Mouse (Mus musculus) midbrain, postnatal 0 days (tissue): ENCODE data around the gene Hivep3. TPM values are rescaled to one million over a fixed set of nuclear protein-coding genes. Genes with fewer than 3 reads are reported as not detected.
A peak's percentile ranks its signal among the peaks of the same experiment; 100 is the strongest.

Experiments
- ATAC-seq: fragments of 200-750 bp; cut with Nextera tagmentation; 2 replicates; pipeline ENCODE4 v1.8.0; 2017; ENCODE audit warnings: moderate number of reproducible peaks, mild to moderate bottlenecking, moderate TSS enrichment, moderate library complexity; ENCODE audit not compliant: low FRiP score
- DNase-seq: peaks from one replicate; pipeline ENCODE4 v3.0.0-alpha.2; 2015; ENCODE audit warnings: low spot score
- H3K27ac ChIP-seq: fragments of 300-500 bp; sonication (generic); 2 replicates; pipeline ENCODE4 v1.5.1; 2014; ENCODE audit warnings: low read depth, mild to moderate bottlenecking, low read length, mixed read lengths
- H3K27me3 ChIP-seq: fragments of 300-500 bp; sonication (generic); 2 replicates; pipeline ENCODE4 v1.6.1; 2014; ENCODE audit warnings: low read length, control low read depth, mixed read lengths; ENCODE audit not compliant: insufficient read depth
- H3K36me3 ChIP-seq: fragments of 300-500 bp; sonication (generic); 2 replicates; pipeline ENCODE4 v1.6.1; 2014; ENCODE audit warnings: low read length, control low read depth, mixed read lengths; ENCODE audit not compliant: insufficient read depth
- H3K4me1 ChIP-seq: fragments of 300-500 bp; sonication (generic); 2 replicates; pipeline ENCODE4 v1.6.1; 2014; ENCODE audit warnings: mild to moderate bottlenecking, control low read depth, antibody characterized with exemption, low read length, mixed read lengths; ENCODE audit not compliant: insufficient read depth
- H3K4me2 ChIP-seq: fragments of 300-500 bp; sonication (generic); 2 replicates; pipeline ENCODE4 v1.6.1; 2014; ENCODE audit warnings: low read depth, mild to moderate bottlenecking, low read length, mixed read lengths; ENCODE audit not compliant: poor library complexity, severe bottlenecking
- H3K4me3 ChIP-seq: fragments of 300-500 bp; sonication (generic); 2 replicates; pipeline ENCODE4 v1.5.1; 2014; ENCODE audit warnings: low read depth, mild to moderate bottlenecking, low read length, moderate library complexity
- H3K9ac ChIP-seq: fragments of 300-500 bp; sonication (generic); replicated peaks from 2 replicates; pipeline ENCODE4 v1.6.1; 2014; ENCODE audit warnings: mild to moderate bottlenecking, low read length, moderate library complexity, mixed read lengths; ENCODE audit not compliant: poor library complexity, severe bottlenecking
- H3K9me3 ChIP-seq: fragments of 300-500 bp; sonication (generic); 2 replicates; pipeline ENCODE4 v1.6.1; 2016; ENCODE audit warnings: low read length, control low read depth
- CTCF ChIP-seq: IDR thresholded peaks from 2 replicates; pipeline ENCODE4 v1.5.1; 2016; ENCODE audit warnings: antibody characterized with exemption, mild to moderate bottlenecking
- WGBS: fragments of 180-500 bp; shearing (Covaris S2); extraction: QIAGEN DNeasy Blood & Tissue Kit; methylation state at CpG from one replicate; pipeline ENCODE4 v1.1.7; 2014; 5-methylcytosine and 5-hydroxymethylcytosine counted together
- polyA plus RNA-seq: library from polyadenylated mRNA; unstranded; fragments of >200 nt; fragmentation: Nextera tagmentation; extraction: Ambion mirVana; gene quantifications from 2 replicates; pipeline ENCODE4 v1.2.1, GENCODE M21; 2015
- total RNA-seq: library from RNA; depleted of rRNA; stranded (reverse); fragments of >200 nt; gene quantifications from 2 replicates; pipeline ENCODE4 v1.2.3, GENCODE M21; 2014

Gene Hivep3
- total and polyA plus RNA-seq, 2 experiments from 2014 or later = 16.5 to 18.3 TPM

GRCm38 (mm10) chr4:120000881-120001280, 267.3 kb downstream of the Hivep3 start:
- Histone ChIP-seq H3K9me3 (no peaks in the 10 kb centered on the region), H3K36me3 (no peaks in the 10 kb centered on the region), H3K27me3 (no peaks in the 10 kb centered on the region), H3K4me3 (no peak overlapping the region), H3K9ac (no peak overlapping the region), H3K27ac (no peak overlapping the region), H3K4me2 (no peak overlapping the region), H3K4me1 (no peaks in the 10 kb centered on the region)
- DNase-seq (no peak), ATAC-seq (no peak)
- 84% methylated on average over 7 of the region's 7 CpGs for WGBS
- no peak for TF ChIP-seq CTCF

GRCm38 (mm10) chr4:120003006-120003405, 269.4 kb downstream of the Hivep3 start:
- no peaks in the 10 kb centered on the region for H3K27me3 ChIP-seq
- H3K4me1 ChIP-seq = no peaks in the 10 kb centered on the region
- H3K4me3 ChIP-seq = no peak overlapping the region
- no peaks in the 10 kb centered on the region for H3K9me3 ChIP-seq
- peak; percentile 44 for TF ChIP-seq CTCF
- DNase-seq (no peak), ATAC-seq (no peak)
- H3K9ac ChIP-seq = no peak overlapping the region
- no peaks in the 10 kb centered on the region for H3K36me3 ChIP-seq
- no peak overlapping the region for H3K27ac ChIP-seq
- no peak overlapping the region for H3K4me2 ChIP-seq
- 36% methylated on average over 3 of the region's 3 CpGs for WGBS

GRCm38 (mm10) chr4:120006046-120006445, 272.5 kb downstream of the Hivep3 start:
- H3K9ac ChIP-seq = no peak overlapping the region
- no peak overlapping the region for H3K4me2 ChIP-seq
- no peak for ATAC-seq
- no peaks in the 10 kb centered on the region for H3K9me3 ChIP-seq
- no peak overlapping the region for H3K4me3 ChIP-seq
- H3K27me3 ChIP-seq = no peaks in the 10 kb centered on the region
- no peak for TF ChIP-seq CTCF
- no peak for DNase-seq
- no peaks in the 10 kb centered on the region for H3K36me3 ChIP-seq
- H3K27ac ChIP-seq = no peak overlapping the region
- 82% methylated on average over 6 of the region's 6 CpGs for WGBS
- no peaks in the 10 kb centered on the region for H3K4me1 ChIP-seq

GRCm38 (mm10) chr4:120007889-120008288, 274.3 kb downstream of the Hivep3 start:
- DNase-seq (no peak), ATAC-seq (no peak)
- TF ChIP-seq CTCF = no peak
- no peak overlapping the region for H3K9ac ChIP-seq
- H3K27me3 ChIP-seq = no peaks in the 10 kb centered on the region
- no peak overlapping the region for H3K4me2 ChIP-seq
- no peaks in the 10 kb centered on the region for H3K36me3 ChIP-seq
- H3K4me3 ChIP-seq = no peak overlapping the region
- no peaks in the 10 kb centered on the region for H3K9me3 ChIP-seq
- H3K4me1 ChIP-seq = no peaks in the 10 kb centered on the region
- H3K27ac ChIP-seq = no peak overlapping the region
- WGBS = 66% methylated on average over 3 of the region's 3 CpGs

GRCm38 (mm10) chr4:120009151-120009550, 275.6 kb downstream of the Hivep3 start:
- Histone ChIP-seq H3K4me2 (no peak overlapping the region), H3K36me3 (no peaks in the 10 kb centered on the region), H3K4me1 (no peaks in the 10 kb centered on the region), H3K4me3 (no peak overlapping the region), H3K9me3 (no peaks in the 10 kb centered on the region), H3K27me3 (no peaks in the 10 kb centered on the region), H3K9ac (no peak overlapping the region), H3K27ac (no peak overlapping the region)
- TF ChIP-seq CTCF = no peak
- no peak for DNase-seq
- WGBS = 76% methylated on average over 2 of the region's 2 CpGs
- no peak for ATAC-seq

- DNase-seq = no peak
- ATAC-seq = no peak
Observed at GRCm38 (mm10) chr4:120011788-120012187, 278.2 kb downstream of the Hivep3 start.

More at GRCm38 (mm10) chr4:120011788-120012187, 278.2 kb downstream of the Hivep3 start:
- H3K4me1 ChIP-seq = no peaks in the 10 kb centered on the region
- H3K4me2 ChIP-seq = no peak overlapping the region
- H3K9me3 ChIP-seq = no peaks in the 10 kb centered on the region
- no peak overlapping the region for H3K27ac ChIP-seq
- 72% methylated on average over 10 of the region's 10 CpGs for WGBS
- H3K9ac ChIP-seq = no peak overlapping the region
- TF ChIP-seq CTCF = no peak
- H3K36me3 ChIP-seq = no peaks in the 10 kb centered on the region
- no peak overlapping the region for H3K4me3 ChIP-seq
- H3K27me3 ChIP-seq = no peaks in the 10 kb centered on the region
